Mouse (Mus musculus) spleen, postnatal 4 days (tissue): ENCODE results near the gene Dennd6a.
"Not testable (repeated sequence)": the region's sequence is repeated elsewhere in the genome, so short reads cannot be mapped to it uniquely, and the experiment has no call there.

ENCODE experiments used
- DNase-seq, 2 experiments: peaks; one replicate each; pipeline ENCODE4 v3.0.0; 2022; ENCODE audit warnings: low spot score in 2 of 2

Dennd6a gene

GRCm38 (mm10) chr14:26573556-26573955 lies at the start of gene Dennd6a:
TSS of gene Dennd6a (plus strand) at chr14:26573856.
- not testable (repeated sequence) for DNase-seq

- DNase-seq = no peak
Measured at GRCm38 (mm10) chr14:26525955-26526354, 47.7 kb upstream of the Dennd6a start.

- DNase-seq = no peak
Measured at GRCm38 (mm10) chr14:26528296-26528695, 45.4 kb upstream of the Dennd6a start.

- no peak for DNase-seq
Measured at GRCm38 (mm10) chr14:26530350-26530749, 43.3 kb upstream of the Dennd6a start.

GRCm38 (mm10) chr14:26531410-26532313 lies 42.0 kb upstream of the Dennd6a start:
- DNase-seq = no peak

- no peak for DNase-seq
Measured at GRCm38 (mm10) chr14:26532752-26533151, 40.9 kb upstream of the Dennd6a start.

- peak; percentile 32 to 74 for DNase-seq
Measured at GRCm38 (mm10) chr14:26533267-26533666, 40.4 kb upstream of the Dennd6a start.

- peak in 1 of 2 experiments; percentile 51 for DNase-seq
Measured at GRCm38 (mm10) chr14:26533821-26534756, 39.6 kb upstream of the Dennd6a start.

- DNase-seq = peak; percentile 98 to 99
Measured at GRCm38 (mm10) chr14:26534757-26535479, 38.7 kb upstream of the Dennd6a start, which contains the start of gene Slmap. TSS of gene Slmap (minus strand) at chr14:26534931.

- no peak for DNase-seq
Measured at GRCm38 (mm10) chr14:26539241-26539640, 34.4 kb upstream of the Dennd6a start.

GRCm38 (mm10) chr14:26540577-26540976 lies 33.1 kb upstream of the Dennd6a start:
- DNase-seq = no peak

GRCm38 (mm10) chr14:26542136-26542535 lies 31.5 kb upstream of the Dennd6a start:
- no peak for DNase-seq

- no peak for DNase-seq
Measured at GRCm38 (mm10) chr14:26547516-26548488, 25.9 kb upstream of the Dennd6a start.

- DNase-seq = no peak
Measured at GRCm38 (mm10) chr14:26550712-26551111, 22.9 kb upstream of the Dennd6a start.

GRCm38 (mm10) chr14:26552441-26552840 lies 21.2 kb upstream of the Dennd6a start:
- no peak for DNase-seq

- no peak for DNase-seq
Measured at GRCm38 (mm10) chr14:26552853-26553252, 20.8 kb upstream of the Dennd6a start.

- no peak for DNase-seq
Measured at GRCm38 (mm10) chr14:26557581-26557980, 16.1 kb upstream of the Dennd6a start.

- DNase-seq = no peak
Measured at GRCm38 (mm10) chr14:26558536-26558935, 15.1 kb upstream of the Dennd6a start.

- DNase-seq = no peak
Measured at GRCm38 (mm10) chr14:26562247-26562646, 11.4 kb upstream of the Dennd6a start.

GRCm38 (mm10) chr14:26569880-26570279 lies 3.8 kb upstream of the Dennd6a start:
- DNase-seq = no peak
